ENCODE assay signal across 15 mouse cellular contexts in genomic region chr15:22170302-22170701, GRCm38 (mm10).
DNase-seq lines count a peak whose midpoint lies in the region; ATAC-seq lines count a peak whose summit lies in the region.
"Had no signal": no experiment of that assay in that cellular context is flagged by ENCODE, and none has a peak within 500 bp of the region (broad histone marks: within the 10 kb centered on the region; RNA-seq: fewer than 3 reads in every experiment).

No protein-coding gene starts in this region.

- peak; percentile 81 for DNase-seq in heart, adult 11 months
- no peak for DNase-seq in heart, postnatal 4 days
- peak; percentile 91 for DNase-seq in cerebellum, adult 11-12 months
- peak; percentile 32 to 51 for DNase-seq in layer of hippocampus, postnatal 10 days (ENCODE audit: low spot score in 2 of 2)
- DNase-seq in adrenal gland, postnatal 10 days: no peak
- DNase-seq: adrenal gland, postnatal 36 days; embryo, embryonic 11 days; gastrocnemius, postnatal 36 days; kidney, adult 18-20 months; lung, adult 18-20 months had no signal

- peak; percentile 48; the same call in 1 of the 2 replicates for ATAC-seq in midbrain, embryonic 16.5 days
- no peak for ATAC-seq in midbrain, embryonic 13.5 days
- no peak for ATAC-seq in activated CD4-positive, CD25-positive, alpha-beta regulatory T cell, adult 4 months
- ATAC-seq: Patski had no signal

- no peak overlapping the region for H3K4me2 ChIP-seq in midbrain, embryonic 16.5 days (ENCODE audit: low read length)
- H3K4me2 ChIP-seq in midbrain, embryonic 13.5 days (replicated peaks): no peak overlapping the region

- H3K27ac ChIP-seq in midbrain, embryonic 16.5 days (ENCODE audit: low read length): no peak overlapping the region
- H3K27ac ChIP-seq in midbrain, embryonic 13.5 days: no peak overlapping the region
- H3K27ac ChIP-seq: midbrain, embryonic 10.5 days had no signal

- H3K4me1 ChIP-seq in midbrain, embryonic 16.5 days (ENCODE audit: control insufficient read depth, insufficient read depth, low read length): no peaks in the 10 kb centered on the region
- no peaks in the 10 kb centered on the region for H3K4me1 ChIP-seq in midbrain, embryonic 13.5 days (replicated peaks)
- H3K4me1 ChIP-seq: midbrain, embryonic 10.5 days had no signal

- H3K9me3 ChIP-seq in midbrain, embryonic 16.5 days (replicated peaks; ENCODE audit: control insufficient read depth, low read length, poor library complexity, severe bottlenecking): 0 out of 2 replicates have a peak, but pooled peaks cover 2% of the 10 kb centered on the region
- H3K9me3 ChIP-seq in midbrain, embryonic 13.5 days: 0 out of 2 replicates have a peak, but pooled peaks cover 6% of the 10 kb centered on the region
- H3K9me3 ChIP-seq: midbrain, embryonic 10.5 days had no signal

- no peaks in the 10 kb centered on the region for H3K36me3 ChIP-seq in midbrain, embryonic 16.5 days (ENCODE audit: control insufficient read depth, insufficient read depth, low read length)
- no peaks in the 10 kb centered on the region for H3K36me3 ChIP-seq in midbrain, embryonic 13.5 days
- H3K36me3 ChIP-seq: midbrain, embryonic 10.5 days had no signal

- WGBS in midbrain, embryonic 16.5 days: 73% methylated on average over 5 of the region's 5 CpGs
- WGBS in midbrain, embryonic 13.5 days: 84% methylated on average over 5 of the region's 5 CpGs

- no peak overlapping the region for H3K9ac ChIP-seq in midbrain, embryonic 16.5 days (ENCODE audit: low read depth, low read length)
- H3K9ac ChIP-seq in midbrain, embryonic 13.5 days (replicated peaks): no peak overlapping the region

- no peaks in the 10 kb centered on the region for H3K27me3 ChIP-seq in midbrain, embryonic 16.5 days (ENCODE audit: control insufficient read depth, insufficient read depth, low read depth, low read length)
- H3K27me3 ChIP-seq in midbrain, embryonic 13.5 days: no peaks in the 10 kb centered on the region
- H3K27me3 ChIP-seq: Patski had no signal

- no peak overlapping the region for H3K4me3 ChIP-seq in midbrain, embryonic 16.5 days (ENCODE audit: low read depth, low read length)
- H3K4me3 ChIP-seq in midbrain, embryonic 13.5 days (replicated peaks): no peak overlapping the region
- H3K4me3 ChIP-seq: midbrain, embryonic 10.5 days had no signal

Comparison
In these comparisons a context has a peak if more than half of its experiments do, and no peak if none do; other contexts are left out.
1. DNase-seq: peak in heart, adult 11 months (single experiment), cerebellum, adult 11-12 months (single experiment) and layer of hippocampus, postnatal 10 days (2 of 2); none in heart, postnatal 4 days (single experiment) and adrenal gland, postnatal 10 days (single experiment).